Mouse (Mus musculus) kidney, embryonic 15.5 days (tissue): Measurements from ENCODE around the gene Pde10a. TPM values are rescaled to one million over a fixed set of nuclear protein-coding genes. Genes with fewer than 3 reads are reported as not detected.

Experiments used
- ATAC-seq: fragments of 200-750 bp; cut with Nextera tagmentation; replicated peaks from 2 replicates; pipeline ENCODE4 v1.8.0; 2017; ENCODE audit warnings: moderate TSS enrichment; ENCODE audit not compliant: low FRiP score
- H3K27ac ChIP-seq: fragments of 300-500 bp; sonication (generic); 2 replicates; pipeline ENCODE4 v1.5.1; 2015; ENCODE audit warnings: mild to moderate bottlenecking, inconsistent platforms
- H3K27me3 ChIP-seq: fragments of 300-500 bp; sonication (generic); 2 replicates; pipeline ENCODE4 v1.6.1; 2015; ENCODE audit warnings: inconsistent platforms
- H3K36me3 ChIP-seq: fragments of 300-500 bp; sonication (generic); 2 replicates; pipeline ENCODE4 v1.6.1; 2015; ENCODE audit warnings: inconsistent platforms
- H3K4me1 ChIP-seq: fragments of 300-500 bp; sonication (generic); 2 replicates; pipeline ENCODE4 v1.6.1; 2015; ENCODE audit warnings: inconsistent platforms
- H3K4me2 ChIP-seq: fragments of 300-500 bp; sonication (generic); 2 replicates; pipeline ENCODE4 v1.6.1; 2015; ENCODE audit warnings: moderate library complexity, mild to moderate bottlenecking, inconsistent platforms
- H3K4me3 ChIP-seq: fragments of 300-500 bp; sonication (generic); replicated peaks from 2 replicates; pipeline ENCODE4 v1.5.1; 2015; ENCODE audit warnings: mild to moderate bottlenecking, inconsistent platforms
- H3K9ac ChIP-seq: fragments of 300-500 bp; sonication (generic); 2 replicates; pipeline ENCODE4 v1.6.1; 2015; ENCODE audit warnings: mild to moderate bottlenecking, inconsistent platforms
- H3K9me3 ChIP-seq: fragments of 300-500 bp; sonication (generic); replicated peaks from 2 replicates; pipeline ENCODE4 v1.6.1; 2016; ENCODE audit warnings: inconsistent platforms
- WGBS: fragments of 180-500 bp; shearing (Covaris S2); methylation state at CpG from one replicate; pipeline ENCODE4 v1.1.7; 2015; ENCODE audit warnings: mixed read lengths; 5-methylcytosine and 5-hydroxymethylcytosine counted together
- polyA plus RNA-seq: library from polyadenylated mRNA; unstranded; fragments of >200 nt; fragmentation: Nextera tagmentation; extraction: Ambion mirVana; gene quantifications from 2 replicates; pipeline ENCODE4 v1.2.1, GENCODE M21; 2015

Gene Pde10a
- polyA plus RNA-seq, 1 experiment from 2014 or later = 2.2 TPM

DNA sequence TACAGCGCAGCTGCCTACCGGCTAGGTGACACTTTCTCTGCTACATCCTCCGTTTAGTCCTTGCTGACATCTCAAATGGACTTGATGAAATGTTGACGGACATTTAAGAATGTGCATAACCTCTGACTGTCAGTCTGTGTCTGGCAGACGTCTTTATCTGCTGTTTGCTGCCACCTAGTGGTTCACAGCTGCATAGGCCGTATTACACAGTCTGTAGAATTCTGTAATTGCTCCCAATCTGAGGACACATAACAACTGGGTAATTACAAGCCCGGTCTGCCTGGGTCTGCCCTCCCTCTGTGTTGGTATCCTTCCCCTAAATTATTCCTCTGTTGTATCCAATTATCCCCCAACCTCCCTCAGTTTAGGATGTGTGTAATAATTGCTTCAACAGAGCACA is 72.6 kb downstream of the Pde10a start:
- Histone ChIP-seq H3K9me3 (no peaks in the 10 kb centered on the region), H3K27me3 (peaks cover 39% of the 10 kb centered on the region), H3K27ac (no peak overlapping the region), H3K36me3 (no peaks in the 10 kb centered on the region), H3K9ac (no peak overlapping the region), H3K4me3 (no peak overlapping the region), H3K4me2 (no peak overlapping the region), H3K4me1 (peaks cover 4% of the 10 kb centered on the region; the same call in 1 of the 2 replicates)
- WGBS = 6% methylated on average over 7 of the region's 7 CpGs
- ATAC-seq = 0 out of 2 replicates have a peak, but pooled peaks have one; percentile 46

DNA sequence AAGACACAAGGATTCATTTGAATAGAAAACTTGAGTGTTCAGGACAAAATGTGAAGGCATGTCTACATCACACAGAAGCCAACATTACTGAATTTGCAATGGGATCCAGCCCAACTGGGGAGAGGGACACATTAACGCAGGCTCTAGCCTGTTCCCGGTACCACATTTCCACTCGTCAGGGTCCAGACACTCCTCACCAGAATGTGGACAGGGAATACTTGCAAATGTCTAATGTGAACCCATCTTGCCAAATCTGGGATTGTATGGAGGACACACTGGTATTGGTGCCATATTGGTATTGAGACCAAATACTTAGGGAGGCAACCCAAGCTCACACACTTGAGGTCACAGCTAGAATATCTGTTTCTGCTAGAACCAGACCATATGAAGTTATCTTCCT is 77.8 kb downstream of the Pde10a start:
- H3K4me2 ChIP-seq = no peak overlapping the region
- no peaks in the 10 kb centered on the region for H3K9me3 ChIP-seq
- H3K27ac ChIP-seq = no peak overlapping the region
- no peaks in the 10 kb centered on the region for H3K36me3 ChIP-seq
- no peak overlapping the region for H3K4me3 ChIP-seq
- no peak overlapping the region for H3K9ac ChIP-seq
- WGBS = 94% methylated on average over 3 of the region's 3 CpGs
- peaks cover 17% of the 10 kb centered on the region for H3K27me3 ChIP-seq
- H3K4me1 ChIP-seq = no peaks in the 10 kb centered on the region
- no peak for ATAC-seq

DNA sequence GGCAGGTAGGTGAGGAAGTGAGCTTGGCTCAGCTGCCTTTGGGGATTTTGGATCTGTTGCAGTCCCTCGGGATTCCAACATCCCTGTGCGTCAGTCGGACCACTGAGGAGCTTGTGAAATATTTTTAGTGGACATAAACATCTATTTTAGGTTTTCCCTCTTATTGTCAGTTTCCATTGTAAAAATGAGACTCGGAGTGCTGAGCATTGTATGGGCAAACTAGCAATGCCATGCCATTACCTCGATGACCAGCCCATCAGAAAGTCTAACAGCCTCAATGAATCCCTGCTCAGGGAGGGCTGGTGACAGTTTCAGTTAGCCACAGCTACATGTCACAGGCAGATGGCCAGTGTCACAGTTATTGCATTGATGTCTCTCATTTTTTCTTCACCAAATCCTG is 80.7 kb downstream of the Pde10a start:
- H3K4me3 ChIP-seq = no peak overlapping the region
- no peak overlapping the region for H3K27ac ChIP-seq
- ATAC-seq = no peak
- H3K9me3 ChIP-seq = no peaks in the 10 kb centered on the region
- no peak overlapping the region for H3K4me2 ChIP-seq
- H3K36me3 ChIP-seq = no peaks in the 10 kb centered on the region
- WGBS = 81% methylated on average over 5 of the region's 5 CpGs
- no peak overlapping the region for H3K9ac ChIP-seq
- H3K27me3 ChIP-seq = peaks cover 10% of the 10 kb centered on the region; the same call in 1 of the 2 replicates
- H3K4me1 ChIP-seq = no peaks in the 10 kb centered on the region

DNA sequence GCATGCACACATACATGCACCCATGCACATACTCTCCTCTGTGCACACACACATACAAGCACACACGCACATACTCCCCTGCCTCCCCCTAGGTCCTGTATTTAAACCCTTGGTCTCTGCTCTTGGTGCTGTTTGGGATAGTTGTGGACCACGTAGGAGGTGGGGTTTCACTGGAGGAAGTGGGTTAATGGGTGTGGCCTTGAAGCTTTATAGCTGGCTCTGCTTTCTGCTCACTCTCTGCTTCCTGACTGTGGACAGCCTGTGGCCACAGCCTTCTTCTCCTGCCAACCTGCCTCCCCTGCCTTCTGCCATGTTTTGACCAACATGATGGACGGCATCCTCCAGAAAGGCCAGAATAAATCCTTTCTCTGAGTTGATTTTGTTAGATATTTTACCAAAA is 81.5 kb downstream of the Pde10a start:
- ATAC-seq = no peak
- Histone ChIP-seq H3K4me3 (no peak overlapping the region), H3K4me1 (no peaks in the 10 kb centered on the region), H3K27me3 (peaks cover 13% of the 10 kb centered on the region; the same call in 1 of the 2 replicates), H3K9me3 (no peaks in the 10 kb centered on the region), H3K4me2 (no peak overlapping the region), H3K36me3 (no peaks in the 10 kb centered on the region), H3K27ac (no peak overlapping the region), H3K9ac (no peak overlapping the region)
- 64% methylated on average over 3 of the region's 3 CpGs for WGBS

DNA sequence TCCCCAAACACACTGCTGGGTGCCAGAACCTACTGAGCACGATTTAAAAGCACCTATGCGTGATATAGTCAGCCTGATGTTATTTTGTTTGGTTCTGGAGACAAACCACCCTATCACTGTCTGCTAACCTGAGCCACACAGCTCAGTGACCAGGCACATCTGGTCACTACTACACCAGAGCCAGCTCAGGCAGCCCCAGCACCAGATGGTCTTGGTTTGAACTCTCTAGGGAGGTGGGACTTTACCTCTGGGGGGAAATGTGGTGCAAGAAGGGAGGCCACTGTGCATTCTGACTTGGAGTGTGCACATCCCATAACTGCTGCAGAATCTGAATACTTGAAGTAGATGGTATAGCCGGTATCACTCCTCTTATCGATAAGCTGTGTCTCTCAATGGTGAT is 86.7 kb downstream of the Pde10a start:
- H3K9me3 ChIP-seq = no peaks in the 10 kb centered on the region
- H3K9ac ChIP-seq = no peak overlapping the region
- H3K27me3 ChIP-seq = peaks cover 21% of the 10 kb centered on the region
- 86% methylated on average over 4 of the region's 4 CpGs for WGBS
- H3K4me3 ChIP-seq = no peak overlapping the region
- no peaks in the 10 kb centered on the region for H3K36me3 ChIP-seq
- H3K27ac ChIP-seq = no peak overlapping the region
- no peaks in the 10 kb centered on the region for H3K4me1 ChIP-seq
- ATAC-seq = no peak
- no peak overlapping the region for H3K4me2 ChIP-seq

DNA sequence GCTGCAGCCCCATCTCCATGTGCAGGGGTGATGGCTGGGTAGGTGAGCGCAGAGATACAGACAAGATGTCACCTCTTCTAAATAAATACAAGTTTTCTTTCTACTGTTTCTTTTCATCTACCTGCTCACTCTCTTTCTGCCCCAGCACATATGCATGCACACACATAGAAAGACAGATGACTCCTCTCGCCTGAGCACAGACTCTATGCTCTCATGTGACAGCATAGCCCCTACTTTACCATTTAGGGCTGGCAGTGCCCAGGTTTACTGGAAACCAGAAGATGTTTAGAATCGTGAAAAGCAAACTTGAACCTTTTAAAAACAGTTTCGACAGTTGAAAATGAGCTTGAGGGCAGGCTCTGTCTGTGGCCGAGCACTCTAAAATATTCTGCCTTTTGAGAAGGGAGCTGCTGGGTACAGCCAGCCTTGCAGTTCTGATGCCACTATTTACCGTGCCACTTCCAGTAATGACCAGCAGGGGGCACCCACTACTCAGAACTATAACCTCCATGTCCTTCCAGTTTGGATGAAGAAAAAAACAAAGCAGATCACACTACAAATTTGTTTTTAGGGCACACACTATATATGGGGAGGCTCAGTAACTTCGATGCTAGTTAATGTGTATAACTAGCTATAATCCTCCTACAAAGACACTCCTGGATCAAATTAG is 88.8 kb downstream of the Pde10a start:
- H3K4me1 ChIP-seq = no peaks in the 10 kb centered on the region
- no peak for ATAC-seq
- no peak overlapping the region for H3K4me2 ChIP-seq
- WGBS = 37% methylated on average over 7 of the region's 7 CpGs
- H3K9me3 ChIP-seq = no peaks in the 10 kb centered on the region
- no peak overlapping the region for H3K9ac ChIP-seq
- no peak overlapping the region for H3K4me3 ChIP-seq
- no peak overlapping the region for H3K27ac ChIP-seq
- no peaks in the 10 kb centered on the region for H3K36me3 ChIP-seq
- H3K27me3 ChIP-seq = peaks cover 25% of the 10 kb centered on the region

DNA sequence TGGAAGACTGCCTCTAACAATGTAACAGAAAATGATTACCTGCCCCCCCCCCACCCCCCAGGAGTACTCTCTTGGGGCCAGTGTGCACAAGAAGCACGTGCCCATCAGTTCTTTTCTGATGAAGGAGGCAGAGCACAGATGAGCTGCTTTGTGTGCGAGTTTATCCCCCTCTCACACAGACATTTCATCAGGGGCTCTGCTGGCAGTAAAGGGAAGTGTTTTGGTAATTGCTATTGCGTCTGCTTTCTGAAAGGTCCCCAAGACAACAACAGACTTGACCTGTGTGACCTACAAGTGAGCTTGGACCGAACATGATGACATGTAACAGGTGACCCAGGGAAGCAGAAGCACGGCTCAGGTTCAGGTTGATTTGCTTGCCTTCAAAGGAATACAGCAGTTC is 95.2 kb downstream of the Pde10a start:
- Histone ChIP-seq H3K36me3 (no peaks in the 10 kb centered on the region), H3K4me1 (peaks cover 20% of the 10 kb centered on the region), H3K9ac (no peak overlapping the region), H3K9me3 (no peaks in the 10 kb centered on the region), H3K4me3 (no peak overlapping the region), H3K4me2 (no peak overlapping the region), H3K27ac (no peak overlapping the region), H3K27me3 (peaks cover 25% of the 10 kb centered on the region; the same call in 1 of the 2 replicates)
- 34% methylated on average over 5 of the region's 5 CpGs for WGBS
- ATAC-seq = no peak

DNA sequence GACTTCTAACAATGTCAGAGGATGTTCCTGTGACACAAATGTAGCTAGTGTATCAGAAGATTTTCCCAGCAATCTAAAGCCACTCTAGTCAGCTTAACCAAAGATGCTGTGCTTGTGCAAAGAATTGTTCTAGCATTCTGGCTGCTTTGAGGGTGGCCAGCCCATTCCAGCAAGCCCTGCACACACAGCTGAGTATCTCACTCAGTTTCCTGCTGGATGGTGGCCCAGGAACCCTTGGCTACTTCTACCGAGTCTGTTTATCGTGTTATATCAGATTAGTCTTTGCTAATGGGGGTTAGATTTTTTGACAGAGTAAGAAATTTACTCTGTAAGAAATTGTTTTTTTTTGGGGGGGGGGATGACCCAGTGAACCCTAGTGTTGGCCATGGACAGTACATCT is 95.9 kb downstream of the Pde10a start:
- H3K27ac ChIP-seq = no peak overlapping the region
- WGBS = 54% methylated on average over 2 of the region's 2 CpGs
- H3K36me3 ChIP-seq = no peaks in the 10 kb centered on the region
- ATAC-seq = no peak
- H3K9ac ChIP-seq = no peak overlapping the region
- H3K4me2 ChIP-seq = no peak overlapping the region
- H3K4me1 ChIP-seq = peaks cover 20% of the 10 kb centered on the region
- H3K4me3 ChIP-seq = no peak overlapping the region
- no peaks in the 10 kb centered on the region for H3K9me3 ChIP-seq
- H3K27me3 ChIP-seq = peaks cover 24% of the 10 kb centered on the region; the same call in 1 of the 2 replicates

DNA sequence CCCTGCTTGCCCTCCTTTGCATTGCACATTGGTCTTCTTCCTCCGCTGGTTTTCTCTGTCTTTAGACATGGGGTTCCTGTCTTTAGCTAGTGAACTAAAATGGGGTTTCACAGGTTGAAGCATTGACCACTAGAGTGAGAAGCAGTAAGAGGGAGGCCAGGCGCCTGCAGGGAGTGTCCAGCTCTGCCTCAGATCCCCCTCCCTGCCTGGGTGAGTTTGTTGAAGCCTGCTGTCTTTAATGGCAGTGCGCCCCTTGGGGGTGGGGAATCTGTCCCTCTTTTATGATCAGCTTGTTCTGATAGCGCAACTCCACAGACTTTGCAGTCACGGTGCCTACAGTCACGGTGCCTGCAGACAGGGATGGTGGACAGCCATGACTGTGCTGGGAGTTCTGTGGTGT is 96.7 kb downstream of the Pde10a start:
- Histone ChIP-seq H3K4me2 (no peak overlapping the region), H3K4me1 (peaks cover 20% of the 10 kb centered on the region), H3K4me3 (no peak overlapping the region), H3K27me3 (peaks cover 27% of the 10 kb centered on the region; the same call in 1 of the 2 replicates), H3K9me3 (no peaks in the 10 kb centered on the region), H3K9ac (no peak overlapping the region), H3K36me3 (no peaks in the 10 kb centered on the region), H3K27ac (no peak overlapping the region)
- WGBS = 18% methylated on average over 6 of the region's 6 CpGs
- ATAC-seq = no peak

DNA sequence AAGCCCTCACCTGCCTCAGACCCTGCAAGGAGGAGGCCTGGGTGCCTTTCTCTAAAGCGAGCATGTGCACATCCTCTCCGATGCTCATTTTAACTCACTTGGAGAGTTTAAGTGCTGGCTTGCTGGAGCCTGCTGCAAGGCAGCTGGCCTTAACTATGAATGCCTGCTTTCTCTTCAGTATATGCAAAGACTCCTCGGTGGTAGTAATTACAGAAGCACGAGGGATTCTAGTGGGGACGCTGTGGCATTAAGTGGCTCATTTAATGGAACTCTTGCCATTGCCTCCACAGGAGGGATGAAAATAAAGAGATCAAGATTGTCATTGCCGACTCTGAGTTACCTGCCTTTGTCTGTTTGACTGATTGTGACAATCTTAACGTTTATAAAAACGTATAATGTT is 101.2 kb downstream of the Pde10a start:
- Histone ChIP-seq H3K27me3 (peaks cover 23% of the 10 kb centered on the region; the same call in 1 of the 2 replicates), H3K4me2 (no peak overlapping the region), H3K27ac (no peak overlapping the region), H3K4me1 (peaks cover 17% of the 10 kb centered on the region), H3K4me3 (no peak overlapping the region), H3K9ac (no peak overlapping the region), H3K9me3 (no peaks in the 10 kb centered on the region), H3K36me3 (no peaks in the 10 kb centered on the region)
- ATAC-seq = no peak
- WGBS = 62% methylated on average over 8 of the region's 8 CpGs

DNA sequence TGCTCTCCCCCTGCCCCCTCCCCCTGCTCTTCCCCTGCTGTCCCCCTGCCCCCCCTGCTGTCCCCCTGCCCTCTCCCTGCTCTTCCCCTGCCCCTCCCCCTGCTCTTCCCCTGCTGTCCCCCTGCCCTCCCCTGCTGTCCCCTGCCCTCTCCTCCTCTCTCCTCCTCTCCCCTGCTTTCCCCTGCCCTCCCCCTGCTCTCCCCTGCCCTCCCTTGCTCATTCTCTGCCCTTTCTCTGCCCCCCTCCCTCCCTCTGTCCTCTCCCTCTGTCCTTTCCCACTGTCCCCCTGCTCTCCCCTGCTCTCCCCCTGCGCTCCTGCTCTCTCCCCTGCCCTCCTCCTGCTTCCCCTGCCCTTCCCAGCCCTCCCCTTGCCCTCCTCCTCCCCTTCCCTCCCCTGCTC is 106.5 kb downstream of the Pde10a start:
- WGBS = 63% methylated on average over 1 of the region's 1 CpGs
- no peaks in the 10 kb centered on the region for H3K36me3 ChIP-seq

DNA sequence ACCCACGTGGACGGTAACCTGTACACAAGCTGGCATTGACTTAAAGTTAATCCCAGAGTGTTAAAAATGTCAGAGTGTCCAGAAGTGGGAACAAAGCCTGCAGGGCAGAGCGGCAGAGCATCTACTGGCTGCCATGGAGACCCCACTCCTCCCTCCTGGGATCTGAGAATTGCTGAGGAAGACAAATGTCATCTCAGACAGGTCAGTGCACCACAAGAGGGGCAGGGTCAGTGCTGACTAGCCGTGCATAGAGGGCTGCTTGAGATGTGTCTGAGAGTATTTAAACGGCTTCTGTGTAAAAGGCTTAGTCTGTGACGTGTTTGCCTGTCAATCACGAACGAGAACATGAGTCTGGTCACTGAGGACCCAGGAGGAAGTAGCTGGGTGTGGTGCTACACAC is 108.4 kb downstream of the Pde10a start:
- Histone ChIP-seq H3K27me3 (peaks cover 20% of the 10 kb centered on the region), H3K4me3 (no peak overlapping the region), H3K36me3 (no peaks in the 10 kb centered on the region), H3K27ac (no peak overlapping the region), H3K4me1 (peaks cover 22% of the 10 kb centered on the region), H3K4me2 (no peak overlapping the region), H3K9me3 (no peaks in the 10 kb centered on the region), H3K9ac (no peak overlapping the region)
- WGBS = 23% methylated on average over 8 of the region's 8 CpGs
- no peak for ATAC-seq

More for the DNA sequence above, 106.5 kb downstream of the Pde10a start:
- no peak for ATAC-seq
- H3K4me1 ChIP-seq = peaks cover 14% of the 10 kb centered on the region
- H3K4me3 ChIP-seq = no peak overlapping the region
- H3K4me2 ChIP-seq = no peak overlapping the region
- no peak overlapping the region for H3K27ac ChIP-seq
- peaks cover 20% of the 10 kb centered on the region for H3K27me3 ChIP-seq
- H3K9me3 ChIP-seq = no peaks in the 10 kb centered on the region
- H3K9ac ChIP-seq = no peak overlapping the region

DNA sequence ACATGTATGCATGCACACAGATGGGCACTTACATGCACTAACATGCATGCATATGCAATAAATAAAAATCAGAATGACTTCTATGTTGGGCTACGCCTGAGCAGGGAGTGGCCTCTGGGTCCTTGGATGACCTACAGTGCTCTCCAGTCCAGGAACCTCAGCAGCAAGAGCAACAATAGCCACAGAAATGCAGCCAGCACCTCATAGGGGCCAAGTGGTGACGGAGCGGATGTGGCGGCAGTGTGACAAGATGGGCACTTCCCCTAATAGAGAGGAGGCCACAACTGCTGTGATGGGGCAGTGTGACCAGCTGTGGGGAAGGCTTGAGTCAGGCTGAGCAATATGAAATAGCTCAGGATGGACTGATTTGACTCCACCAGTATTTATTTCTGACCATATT is 109.3 kb downstream of the Pde10a start:
- no peak overlapping the region for H3K9ac ChIP-seq
- H3K27me3 ChIP-seq = peaks cover 20% of the 10 kb centered on the region
- WGBS = 94% methylated on average over 4 of the region's 4 CpGs
- no peaks in the 10 kb centered on the region for H3K36me3 ChIP-seq
- no peak overlapping the region for H3K4me2 ChIP-seq
- H3K4me1 ChIP-seq = peaks cover 22% of the 10 kb centered on the region
- H3K27ac ChIP-seq = no peak overlapping the region
- ATAC-seq = no peak
- no peaks in the 10 kb centered on the region for H3K9me3 ChIP-seq
- H3K4me3 ChIP-seq = no peak overlapping the region
